Mouse (Mus musculus) fat pad, adult 2 months (tissue): ENCODE results near the gene Mex3b.

ENCODE experiments used
- DNase-seq: peaks from one replicate; pipeline ENCODE4 v3.0.0-alpha.2; 2011; ENCODE audit warnings: low read depth, low spot score; ENCODE audit errors: extremely low read depth

Mex3b gene

GRCm38 (mm10) chr7:82867271-82868121 lies at the start of gene Mex3b:
TSS of gene Mex3b (plus strand) at chr7:82867333.
- DNase-seq, result no peak

GRCm38 (mm10) chr7:82819541-82819940 lies 47.6 kb upstream of the Mex3b start:
- no peak for DNase-seq

DNA sequence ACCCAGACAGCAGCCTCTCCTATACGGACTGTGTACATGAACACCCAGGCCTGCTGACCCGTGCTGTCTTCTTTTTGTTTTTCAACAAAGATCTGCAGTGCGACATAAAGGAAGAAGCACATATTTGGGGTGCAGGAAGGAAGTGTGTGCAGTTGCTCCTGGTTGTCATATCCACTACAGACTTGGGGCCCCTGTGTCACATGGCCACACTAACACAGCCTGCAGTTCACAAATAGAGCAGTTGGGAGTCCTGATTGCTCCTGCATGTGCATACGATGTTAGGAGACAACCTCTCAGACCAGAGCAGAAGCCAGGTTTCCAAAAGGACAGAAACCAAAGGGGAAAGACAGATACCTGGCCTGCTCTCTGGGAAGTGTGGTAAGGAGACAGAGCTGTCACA lies 46.5 kb upstream of the Mex3b start:
- no peak for DNase-seq

DNA sequence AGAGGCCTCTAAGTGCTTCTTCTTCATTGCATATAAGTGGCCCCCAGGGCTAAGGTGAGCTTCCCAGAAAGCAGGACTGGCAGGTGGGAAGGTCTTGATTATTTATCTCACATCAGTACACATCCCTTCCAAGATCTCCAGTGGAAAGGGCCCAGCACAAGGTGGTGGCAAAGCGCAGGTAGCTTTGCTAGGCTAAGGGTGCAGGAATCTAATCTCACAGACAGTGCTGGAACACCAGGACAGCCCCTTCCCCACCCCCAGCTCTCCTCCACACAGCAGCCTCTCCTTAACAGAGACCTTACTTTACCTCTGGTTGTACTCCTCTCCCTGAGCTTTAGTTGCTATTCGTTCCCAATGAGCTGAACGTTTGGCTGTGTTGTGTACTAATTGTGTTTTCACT lies 45.6 kb upstream of the Mex3b start:
- DNase-seq, result no peak

- DNase-seq, result no peak
These were observed 44.6 kb upstream of the Mex3b start for GRCm38 (mm10) chr7:82822528-82822927.

GRCm38 (mm10) chr7:82828193-82828592 lies 38.9 kb upstream of the Mex3b start:
- no peak for DNase-seq

- no peak for DNase-seq
These were observed 37.6 kb upstream of the Mex3b start for GRCm38 (mm10) chr7:82829516-82829915.

- DNase-seq, result no peak
These were observed 32.7 kb upstream of the Mex3b start for GRCm38 (mm10) chr7:82834471-82834870.

- no peak for DNase-seq
These were observed 28.7 kb upstream of the Mex3b start for GRCm38 (mm10) chr7:82838414-82838813.

DNA sequence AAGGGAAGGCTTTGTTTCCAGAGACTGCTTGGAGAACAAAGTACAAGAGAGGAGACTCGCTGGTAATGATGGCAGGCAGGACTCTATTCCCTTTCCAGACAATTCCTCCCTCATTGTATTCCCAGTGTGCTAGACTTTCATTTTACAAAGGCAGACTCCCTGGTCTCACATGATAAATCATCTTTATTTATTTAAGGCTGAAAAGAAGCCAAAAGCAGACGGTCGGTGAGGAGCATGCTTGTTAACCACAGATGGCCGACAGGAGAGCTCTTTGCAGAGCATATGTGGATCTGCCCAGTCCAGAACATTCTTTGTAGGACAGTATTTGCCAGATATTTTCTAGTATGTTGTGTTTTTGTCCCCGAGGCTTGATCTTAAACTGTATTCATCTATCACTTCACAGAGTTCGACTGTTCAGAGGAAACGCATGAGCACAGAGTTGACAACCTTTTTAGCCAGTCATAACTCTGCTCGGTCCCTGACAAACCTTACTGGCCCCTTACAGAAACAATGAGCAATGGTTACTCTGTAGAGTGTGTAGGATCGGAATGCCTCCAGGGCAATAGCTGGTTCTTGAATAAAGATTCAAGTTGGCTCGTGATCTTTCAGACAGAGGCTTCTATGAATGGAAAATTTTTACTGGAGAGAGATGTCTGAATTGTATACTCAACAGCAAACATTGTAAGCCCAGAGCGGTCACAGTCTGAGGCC lies 28.0 kb upstream of the Mex3b start:
- DNase-seq, result no peak

GRCm38 (mm10) chr7:82842222-82842920 lies 24.8 kb upstream of the Mex3b start:
- no peak for DNase-seq

- no peak for DNase-seq
These were observed 16.4 kb upstream of the Mex3b start for GRCm38 (mm10) chr7:82850756-82851155.

DNA sequence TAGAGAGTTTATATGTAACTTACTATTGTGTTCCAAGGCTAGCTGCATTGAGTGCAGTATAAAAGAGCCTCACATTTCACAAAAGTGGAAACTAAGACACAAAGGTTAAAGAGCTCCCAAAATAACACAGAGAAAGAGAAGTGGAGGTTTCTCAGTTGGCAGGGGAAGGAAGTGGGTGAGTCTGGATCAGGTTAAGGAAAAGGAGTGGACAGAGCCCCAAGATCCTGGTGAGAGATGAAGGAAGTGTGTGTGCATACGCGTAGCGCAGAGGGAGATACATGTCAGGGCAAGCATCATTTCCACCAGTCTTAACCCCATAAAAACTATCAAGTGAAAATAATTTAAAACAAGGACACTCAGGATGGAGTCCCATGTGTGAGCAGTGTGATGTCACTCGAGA lies 15.5 kb upstream of the Mex3b start:
- DNase-seq, result no peak

DNA sequence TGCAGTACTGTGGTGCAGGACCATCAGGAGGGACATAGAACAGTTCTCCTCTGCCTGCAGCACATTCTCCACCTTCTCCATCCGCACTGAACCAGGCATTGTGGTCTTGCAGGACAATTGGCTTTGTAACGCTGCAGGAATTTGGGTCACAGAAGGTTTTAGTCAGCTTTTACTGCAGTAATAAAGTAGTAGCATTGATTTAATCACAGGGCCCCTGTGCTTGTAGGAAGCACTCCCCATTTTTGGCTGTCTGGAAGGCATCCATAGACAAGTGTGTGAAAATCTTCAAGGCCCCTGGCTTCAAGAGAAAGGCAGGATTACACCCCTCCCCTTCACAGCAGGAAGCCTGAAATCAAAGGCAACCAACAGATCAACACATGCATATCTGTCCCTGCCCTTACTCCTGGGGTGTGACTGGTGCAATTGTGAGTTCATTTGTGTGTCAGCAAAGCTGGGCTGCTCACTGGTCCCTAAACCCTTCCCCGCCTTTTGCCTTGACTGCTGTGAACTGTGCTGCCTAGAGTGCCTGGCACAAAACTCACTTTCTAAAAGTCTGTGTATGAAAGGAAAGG lies 12.9 kb upstream of the Mex3b start:
- no peak for DNase-seq

DNA sequence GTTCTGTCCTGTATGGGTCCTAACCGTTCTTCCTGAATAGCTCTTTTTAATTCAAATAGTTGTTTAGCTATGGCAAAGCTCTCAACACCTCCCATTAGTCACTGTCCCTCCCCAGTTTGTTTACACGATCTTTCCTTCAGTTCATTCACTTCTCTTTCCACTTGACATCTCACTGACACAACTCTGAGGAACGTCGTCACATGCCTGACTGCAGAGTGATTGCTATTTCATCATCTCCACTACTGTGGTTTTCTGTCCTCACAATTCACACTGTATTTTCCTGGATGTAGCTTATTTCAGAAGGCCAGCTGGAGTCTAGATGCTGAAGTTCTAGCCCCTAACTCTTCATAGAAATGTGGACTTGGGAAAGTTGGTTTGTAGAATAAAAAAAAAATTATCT lies 8.5 kb upstream of the Mex3b start:
- DNase-seq, result no peak

DNA sequence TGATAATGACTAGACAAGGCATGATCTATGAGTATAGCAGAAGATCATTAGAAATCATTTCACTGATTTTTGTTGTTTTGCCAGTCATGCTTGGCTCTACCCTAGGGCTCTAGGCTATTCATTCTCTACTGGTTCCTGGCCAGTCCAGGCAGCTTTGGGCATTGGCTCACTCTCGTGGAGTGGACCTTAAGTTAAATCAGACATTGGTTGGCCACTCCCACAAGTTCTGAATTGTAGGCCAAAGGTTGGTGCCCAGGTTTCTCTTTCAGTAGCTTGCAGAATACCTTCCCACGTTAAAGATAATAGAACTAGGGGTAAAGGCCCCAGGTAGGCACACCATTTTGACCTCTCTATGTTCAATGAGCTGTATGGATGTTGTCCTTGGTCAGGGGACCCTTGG lies 6.5 kb upstream of the Mex3b start:
- no peak for DNase-seq

- DNase-seq, result no peak
These were observed 3.8 kb upstream of the Mex3b start for GRCm38 (mm10) chr7:82863341-82863740.

GRCm38 (mm10) chr7:82864260-82864990 lies 2.7 kb upstream of the Mex3b start:
- DNase-seq, result no peak

- no peak for DNase-seq
These were observed 2.0 kb upstream of the Mex3b start for GRCm38 (mm10) chr7:82864991-82865771.
